Mouse (Mus musculus) frontal cortex, postnatal 36 days (tissue): ENCODE measurements around the gene Zdhhc22.

Experiments used
- DNase-seq, 2 experiments: peaks; one replicate each; pipeline ENCODE4 v3.0.0; 2022; ENCODE audit warnings: low spot score in 2 of 2

Zdhhc22 gene

GRCm38 (mm10) chr12:86936587-86937343, 53.5 kb downstream of the Zdhhc22 start:
- no peak for DNase-seq

- DNase-seq: no peak
These were observed 54.4 kb downstream of the Zdhhc22 start for GRCm38 (mm10) chr12:86935692-86936282.

GRCm38 (mm10) chr12:86934748-86935147, 55.5 kb downstream of the Zdhhc22 start:
- DNase-seq: no peak

- no peak for DNase-seq
These were observed 57.7 kb downstream of the Zdhhc22 start for GRCm38 (mm10) chr12:86932575-86932952.

GRCm38 (mm10) chr12:86931919-86932574, 58.2 kb downstream of the Zdhhc22 start:
- DNase-seq: no peak

- DNase-seq: no peak
These were observed 59.1 kb downstream of the Zdhhc22 start for GRCm38 (mm10) chr12:86930934-86931729.
